Mouse (Mus musculus): Measurements from ENCODE around the gene Pik3c2a.

The Pik3c2a gene

GRCm38 (mm10) chr7:116443004-116443696 is at the start of gene Pik3c2a:
TSS of gene Pik3c2a (minus strand) at chr7:116443449.
- peak; percentile 99 for DNase-seq (ENCODE audit: low spot score)

GRCm38 (mm10) chr7:116491113-116491512 is 47.9 kb upstream of the Pik3c2a start:
- no peak for DNase-seq (ENCODE audit: low spot score)

GRCm38 (mm10) chr7:116485062-116485601 is 41.9 kb upstream of the Pik3c2a start:
- DNase-seq (ENCODE audit: low spot score), result no peak

GRCm38 (mm10) chr7:116484213-116484612 is 41.0 kb upstream of the Pik3c2a start:
- DNase-seq (ENCODE audit: low spot score), result no peak

- no peak for DNase-seq (ENCODE audit: low spot score)
Measured at GRCm38 (mm10) chr7:116483782-116484181, 40.5 kb upstream of the Pik3c2a start.

GRCm38 (mm10) chr7:116483106-116483505 is 39.9 kb upstream of the Pik3c2a start:
- DNase-seq (ENCODE audit: low spot score), result no peak

GRCm38 (mm10) chr7:116476264-116476663 is 33.0 kb upstream of the Pik3c2a start:
- DNase-seq (ENCODE audit: low spot score), result no peak

GRCm38 (mm10) chr7:116475836-116476235 is 32.6 kb upstream of the Pik3c2a start:
- no peak for DNase-seq (ENCODE audit: low spot score)

GRCm38 (mm10) chr7:116462114-116462513 is 18.9 kb upstream of the Pik3c2a start:
- no peak for DNase-seq (ENCODE audit: low spot score)

- DNase-seq (ENCODE audit: low spot score), result peak; percentile 39
Measured at GRCm38 (mm10) chr7:116458985-116459441, 15.8 kb upstream of the Pik3c2a start.

GRCm38 (mm10) chr7:116457391-116457790 is 14.1 kb upstream of the Pik3c2a start:
- no peak for DNase-seq (ENCODE audit: low spot score)

GRCm38 (mm10) chr7:116456964-116457363 is 13.7 kb upstream of the Pik3c2a start:
- no peak for DNase-seq (ENCODE audit: low spot score)

- DNase-seq (ENCODE audit: low spot score), result no peak
Measured at GRCm38 (mm10) chr7:116446645-116447044, 3.4 kb upstream of the Pik3c2a start.

- DNase-seq (ENCODE audit: low spot score), result peak; percentile 48
Measured at GRCm38 (mm10) chr7:116444326-116444809, 1.1 kb upstream of the Pik3c2a start.

GRCm38 (mm10) chr7:116443697-116444325 is 562 bp upstream of the Pik3c2a start:
- DNase-seq (ENCODE audit: low spot score), result peak; percentile 64

GRCm38 (mm10) chr7:116442226-116442625 is 1.0 kb downstream of the Pik3c2a start:
- DNase-seq (ENCODE audit: low spot score), result no peak

GRCm38 (mm10) chr7:116441346-116441745 is 1.9 kb downstream of the Pik3c2a start:
- no peak for DNase-seq (ENCODE audit: low spot score)

- no peak for DNase-seq (ENCODE audit: low spot score)
Measured at GRCm38 (mm10) chr7:116431661-116432060, 11.6 kb downstream of the Pik3c2a start.

GRCm38 (mm10) chr7:116430926-116431325 is 12.3 kb downstream of the Pik3c2a start:
- DNase-seq (ENCODE audit: low spot score), result no peak

- no peak for DNase-seq (ENCODE audit: low spot score)
Measured at GRCm38 (mm10) chr7:116427206-116427605, 16.0 kb downstream of the Pik3c2a start.

- DNase-seq (ENCODE audit: low spot score), result no peak
Measured at GRCm38 (mm10) chr7:116425771-116426170, 17.5 kb downstream of the Pik3c2a start.

GRCm38 (mm10) chr7:116421081-116421480 is 22.2 kb downstream of the Pik3c2a start:
- no peak for DNase-seq (ENCODE audit: low spot score)

- DNase-seq (ENCODE audit: low spot score), result no peak
Measured at GRCm38 (mm10) chr7:116409438-116409837, 33.8 kb downstream of the Pik3c2a start.
